Mouse (Mus musculus) layer of hippocampus, postnatal 10 days (tissue): ENCODE measurements at regions not wholly inside any gene's neighbourhood (a gene's known extent, or its start where the extent isn't known, plus 50 kb on each side); places are given as distances from the start of the nearest gene placed in this dataset.
A peak's percentile ranks its signal among the peaks of the same experiment; 100 is the strongest.

ENCODE experiments used
- DNase-seq, 2 experiments: peaks; one replicate each; pipeline ENCODE4 v3.0.0; 2021; ENCODE audit warnings: low spot score in 2 of 2

GRCm38 (mm10) chr17:47983286-47983685 is 54.8 kb downstream of the 1700122O11Rik start:
- DNase-seq = no peak

DNA sequence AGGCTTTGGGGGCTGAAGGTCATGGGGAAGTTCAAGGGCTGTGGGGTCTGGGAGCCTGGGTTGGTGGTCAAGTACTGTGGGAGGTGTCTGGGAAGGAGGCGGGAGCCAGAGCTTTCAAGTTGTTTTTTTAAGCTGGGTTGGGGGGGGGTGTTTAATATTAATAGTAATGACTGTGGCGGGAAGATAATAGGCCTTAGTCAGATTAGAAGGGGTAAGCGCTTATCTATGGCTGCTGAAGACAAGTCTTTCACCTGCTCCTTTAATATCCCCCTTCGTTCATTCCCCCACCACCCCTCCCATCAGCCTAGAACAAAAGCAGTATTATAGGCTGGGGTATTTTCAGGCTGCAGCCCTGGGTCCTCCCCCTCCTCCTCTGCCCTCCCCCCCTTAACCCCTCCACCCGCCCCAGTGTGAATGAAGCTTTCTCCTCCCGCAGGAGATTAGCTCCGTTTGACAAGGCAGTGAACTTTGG is 56.5 kb downstream of the 1700122O11Rik start:
- no peak for DNase-seq

DNA sequence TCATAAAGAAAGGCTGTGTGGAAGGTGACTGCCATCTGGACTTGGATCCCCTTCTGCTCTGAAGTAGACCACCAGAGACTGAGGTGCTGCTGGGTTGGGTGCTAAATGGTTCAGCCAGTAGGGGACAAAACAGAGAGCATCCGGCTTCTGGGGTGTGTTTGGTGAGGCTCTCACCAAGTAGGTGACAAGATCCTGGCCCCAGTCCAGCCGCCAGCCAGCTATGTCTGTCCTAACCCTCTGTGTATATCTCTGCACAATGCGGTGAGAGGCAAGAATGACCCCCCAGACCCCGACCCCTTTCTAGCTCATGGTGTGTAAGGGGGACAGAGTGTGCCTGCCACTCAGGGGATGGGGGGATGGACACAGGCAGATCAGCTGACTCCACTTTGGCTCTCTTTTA is 54.8 kb upstream of the Foxp4 start:
- no peak for DNase-seq

- DNase-seq = no peak
Observed at GRCm38 (mm10) chr17:47978404-47979030, 54.1 kb upstream of the Foxp4 start.

DNA sequence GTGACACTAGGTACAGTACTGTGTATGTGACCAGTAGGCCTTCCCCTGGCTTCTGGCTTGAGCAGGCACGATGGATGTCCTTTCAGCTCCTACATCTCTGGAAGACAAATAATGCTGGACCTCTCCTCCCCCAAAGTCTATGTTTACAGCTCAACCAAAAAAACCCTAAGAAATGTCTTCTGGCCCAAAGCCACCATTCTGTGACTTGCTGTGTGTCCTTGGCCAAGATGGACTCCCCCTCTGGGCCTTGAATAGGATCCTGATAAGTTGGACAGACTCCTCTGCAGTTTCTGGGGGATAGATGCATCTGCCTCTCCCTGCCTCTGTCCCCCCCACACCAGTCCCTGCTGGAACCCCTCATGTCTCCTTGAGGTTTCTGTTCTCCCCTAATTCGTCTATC is 53.6 kb upstream of the Foxp4 start:
- DNase-seq = no peak

DNA sequence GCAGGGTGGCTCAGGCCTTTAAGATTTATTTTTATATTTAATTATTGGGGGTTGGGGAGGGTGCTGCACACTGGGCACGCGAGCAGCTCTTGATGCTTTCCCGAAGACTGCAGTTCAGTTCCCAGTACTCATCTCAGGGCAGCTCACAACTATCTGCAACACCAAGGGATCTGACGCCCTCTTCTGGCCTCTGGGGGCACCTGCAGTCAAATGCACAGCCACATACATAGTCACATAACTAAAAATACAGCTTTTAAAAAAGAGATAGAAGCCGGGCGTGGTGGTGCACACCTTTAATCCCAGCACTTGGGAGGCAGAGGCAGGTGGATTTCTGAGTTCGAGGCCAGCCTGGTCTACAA is 52.5 kb upstream of the Foxp4 start:
- no peak for DNase-seq

GRCm38 (mm10) chr17:47976061-47976998 is 51.9 kb upstream of the Foxp4 start:
- peak; percentile 32 to 47 for DNase-seq

DNA sequence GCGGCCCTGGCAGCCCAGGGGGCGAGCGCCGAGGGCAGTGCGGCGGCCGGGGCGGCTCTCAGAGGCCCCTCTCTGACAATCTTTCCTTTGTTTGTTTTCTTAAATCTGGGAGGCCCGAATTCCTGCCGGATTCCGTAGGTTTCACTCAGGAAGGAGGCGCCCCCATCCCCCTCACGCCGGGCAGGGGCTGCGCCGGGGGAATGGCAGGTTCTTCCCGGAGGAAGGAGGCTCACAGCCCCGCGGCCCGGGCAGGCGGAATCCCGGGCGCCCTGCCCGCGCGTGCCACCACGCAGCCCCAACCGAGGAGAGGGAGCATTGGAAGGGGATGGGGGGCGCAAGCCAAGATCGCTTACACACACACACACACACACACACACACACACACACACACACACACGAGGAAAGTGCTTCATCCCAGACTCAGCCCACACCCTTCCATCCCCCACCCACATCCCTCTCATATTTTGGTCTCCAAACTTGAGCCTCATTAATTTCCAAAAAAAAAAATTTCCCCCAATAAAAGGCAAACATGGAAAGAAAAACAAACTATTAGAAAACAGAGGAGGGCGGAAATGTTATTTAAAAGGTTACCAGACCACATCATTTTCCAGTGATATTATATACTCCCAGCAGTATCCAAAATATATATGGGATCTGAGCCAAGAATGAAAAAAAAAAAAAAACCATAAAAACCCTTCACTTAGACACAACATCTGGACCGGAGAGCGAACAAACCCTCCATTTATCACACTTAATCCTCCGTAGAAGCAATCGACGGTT is 51.0 kb upstream of the Foxp4 start:
- peak; percentile 17 to 45 for DNase-seq

- DNase-seq = no peak
Observed at GRCm38 (mm10) chr17:47974503-47974902, 50.1 kb upstream of the Foxp4 start.
